Comparison of ENCODE assay signal across 14 mouse cellular contexts in the genomic region with DNA sequence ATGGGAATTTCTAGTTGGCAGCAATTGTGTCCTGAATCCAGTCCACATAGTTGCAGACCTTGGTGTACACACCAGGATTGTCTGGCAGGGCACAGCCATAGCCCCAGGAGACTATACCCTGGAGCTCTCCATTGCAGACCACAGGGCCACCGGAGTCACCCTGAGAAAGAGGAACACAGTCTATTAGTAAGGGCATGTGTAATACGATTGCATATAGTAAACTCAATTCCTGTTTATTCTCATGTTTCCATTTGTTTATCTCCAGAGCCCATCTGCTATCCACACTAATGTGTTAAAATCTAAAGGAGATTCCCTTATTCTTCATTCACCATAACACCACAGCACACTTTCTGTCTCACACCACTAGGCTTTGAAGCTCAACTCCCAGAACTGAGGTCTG. TPM values are rescaled to one million over a fixed set of nuclear protein-coding genes. Genes with fewer than 3 reads are reported as not detected.
ATAC-seq lines count a peak whose summit lies in the region.
"Had no signal": no experiment of that assay in that cellular context is flagged by ENCODE, and none has a peak within 500 bp of the region (broad histone marks: within the 10 kb centered on the region; RNA-seq: fewer than 3 reads in every experiment).

No protein-coding gene starts in this region.

- peak; percentile 52 for ATAC-seq in granulocyte monocyte progenitor cell, adult 5-6 weeks (replicated peaks; ENCODE audit: poor library complexity, severe bottlenecking)
- ATAC-seq in megakaryocyte, adult 5-6 weeks (ENCODE audit: poor library complexity, severe bottlenecking): peak; percentile 92
- ATAC-seq in megakaryocyte progenitor cell, adult 5-6 weeks (replicated peaks; ENCODE audit: poor library complexity): peak; percentile 66

RNA-seq across cellular contexts. Expression of gene Gm10334, which starts 3.7 kb away (rescaled TPM):
- total RNA-seq in granulocyte monocyte progenitor cell, adult 5-6 weeks (2014; fragmentation: Nextera tagmentation): not detected in 2 replicates
- total RNA-seq in granulocyte monocyte progenitor cell, adult 5-6 weeks (2017): not detected in 2 replicates
- not detected in 2 replicates for total RNA-seq in megakaryocyte, adult 5-6 weeks (2015)
- not detected in 2 replicates for total RNA-seq in megakaryocyte, adult 5-6 weeks (2017)
- total RNA-seq in megakaryocyte progenitor cell, adult 5-6 weeks (2015): not detected in 2 replicates
- not detected in 2 replicates for total RNA-seq in megakaryocyte progenitor cell, adult 5-6 weeks (2017)
- total RNA-seq: adrenal gland, adult 18-20 months; adrenal gland, adult 2 months; adrenal gland, adult 8-10 months; adrenal gland, postnatal 10 days; adrenal gland, postnatal 14 days; adrenal gland, postnatal 25 days; adrenal gland, postnatal 36 days; CH12.LX; ES-E14; G1E; MEL had no signal

RNA-seq across cellular contexts. Expression of gene Prss1, which starts 16.5 kb away (rescaled TPM):
- total RNA-seq in granulocyte monocyte progenitor cell, adult 5-6 weeks (2014; fragmentation: Nextera tagmentation): not detected in 2 replicates
- not detected in 2 replicates for total RNA-seq in granulocyte monocyte progenitor cell, adult 5-6 weeks (2017)
- total RNA-seq in megakaryocyte, adult 5-6 weeks (2015): not detected in 2 replicates
- not detected in 2 replicates for total RNA-seq in megakaryocyte, adult 5-6 weeks (2017)
- not detected in 2 replicates for total RNA-seq in megakaryocyte progenitor cell, adult 5-6 weeks (2015)
- total RNA-seq in megakaryocyte progenitor cell, adult 5-6 weeks (2017): not detected in 2 replicates
- total RNA-seq: adrenal gland, adult 18-20 months; adrenal gland, adult 2 months; adrenal gland, adult 8-10 months; adrenal gland, postnatal 10 days; adrenal gland, postnatal 14 days; adrenal gland, postnatal 25 days; adrenal gland, postnatal 36 days; CH12.LX; ES-E14; G1E; MEL had no signal

RNA-seq across cellular contexts. Expression of gene Gm5771, which starts 50.1 kb away (rescaled TPM):
- total RNA-seq in granulocyte monocyte progenitor cell, adult 5-6 weeks (2014; fragmentation: Nextera tagmentation): not detected in 2 replicates
- total RNA-seq in granulocyte monocyte progenitor cell, adult 5-6 weeks (2017): not detected in 2 replicates
- not detected in 2 replicates for total RNA-seq in megakaryocyte, adult 5-6 weeks (2015)
- total RNA-seq in megakaryocyte, adult 5-6 weeks (2017): not detected in 2 replicates
- total RNA-seq in megakaryocyte progenitor cell, adult 5-6 weeks (2015): not detected in 2 replicates
- not detected in 2 replicates for total RNA-seq in megakaryocyte progenitor cell, adult 5-6 weeks (2017)
- total RNA-seq: adrenal gland, adult 18-20 months; adrenal gland, adult 2 months; adrenal gland, adult 8-10 months; adrenal gland, postnatal 10 days; adrenal gland, postnatal 14 days; adrenal gland, postnatal 25 days; adrenal gland, postnatal 36 days; CH12.LX; ES-E14; G1E; MEL had no signal
